Comparison of ENCODE assay signal across 27 mouse cellular contexts in the genomic region with DNA sequence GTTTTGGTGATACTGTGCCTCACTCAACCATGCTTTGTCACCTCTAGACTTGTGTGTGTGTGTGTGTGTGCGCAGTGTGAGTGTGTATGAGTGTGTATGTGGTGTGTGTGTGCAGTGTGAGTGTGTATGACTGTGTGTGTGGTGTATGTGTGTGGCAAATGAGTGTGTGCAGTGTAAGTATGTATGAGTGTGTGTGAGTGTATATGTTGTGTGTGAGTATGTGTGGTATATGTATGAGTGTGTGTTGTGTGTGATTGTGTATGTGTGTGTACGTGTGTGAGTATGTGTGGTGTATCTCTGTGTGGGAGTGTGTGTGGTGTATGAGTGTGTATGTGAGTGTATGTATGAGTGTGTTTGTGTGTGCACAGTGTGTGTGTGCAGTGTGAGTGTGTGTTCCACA.
"Had no signal": no experiment of that assay in that cellular context is flagged by ENCODE, and none has a peak within 500 bp of the region (broad histone marks: within the 10 kb centered on the region; RNA-seq: fewer than 3 reads in every experiment).

No protein-coding gene starts in this region.

- H3K4me2 ChIP-seq: heart, embryonic 12.5 days; hindbrain, embryonic 12.5 days; hindbrain, embryonic 14.5 days; intestine, embryonic 15.5 days; limb, embryonic 12.5 days; liver, embryonic 11.5 days; liver, embryonic 13.5 days had no signal

- H3K9ac ChIP-seq: heart, embryonic 12.5 days; hindbrain, embryonic 12.5 days; hindbrain, embryonic 14.5 days; intestine, embryonic 15.5 days; limb, embryonic 12.5 days; liver, embryonic 13.5 days had no signal

- ATAC-seq: hindbrain, embryonic 16.5 days; inflammation-experienced regulatory T-cells, adult 6 months; intestine, embryonic 15.5 days; intestine, postnatal 0 days had no signal

- H3K4me1 ChIP-seq: heart, embryonic 10.5 days; heart, embryonic 12.5 days; hindbrain, embryonic 10.5 days; hindbrain, embryonic 12.5 days; intestine, embryonic 15.5 days; limb, embryonic 12.5 days; liver, embryonic 13.5 days had no signal

- H3K27me3 ChIP-seq: heart, embryonic 12.5 days; hindbrain, embryonic 12.5 days; intestine, embryonic 15.5 days; limb, embryonic 12.5 days; liver, embryonic 13.5 days had no signal

- H3K27ac ChIP-seq: gastrocnemius, adult 2 months; heart, embryonic 10.5 days; hindbrain, embryonic 10.5 days; hindbrain, embryonic 12.5 days; hindbrain, embryonic 14.5 days; intestine, embryonic 15.5 days; layer of hippocampus, adult 2 months; left cerebral cortex, adult 2 months; limb, embryonic 10.5 days; limb, embryonic 12.5 days; liver, embryonic 13.5 days had no signal

- H3K36me3 ChIP-seq: heart, embryonic 10.5 days; heart, embryonic 12.5 days; hindbrain, embryonic 10.5 days; hindbrain, embryonic 12.5 days; intestine, embryonic 15.5 days; limb, embryonic 10.5 days; limb, embryonic 12.5 days; liver, embryonic 13.5 days had no signal

- H3K4me3 ChIP-seq: gastrocnemius, adult 2 months; heart, embryonic 10.5 days; heart, embryonic 12.5 days; hindbrain, embryonic 10.5 days; hindbrain, embryonic 12.5 days; intestine, embryonic 15.5 days; layer of hippocampus, adult 2 months; left cerebral cortex, adult 2 months; limb, embryonic 10.5 days; limb, embryonic 12.5 days; liver, embryonic 13.5 days had no signal

- DNase-seq: gastrocnemius, adult 2 months; gastrocnemius, postnatal 10 days; gastrocnemius, postnatal 25 days; heart, adult 18-20 months; heart, postnatal 10 days; heart, postnatal 4 days; kidney, adult 18-20 months; kidney, adult 8-10 months; kidney, postnatal 10 days; kidney, postnatal 25 days; kidney, postnatal 4 days; liver; liver, embryonic 13.5 days had no signal

- H3K9me3 ChIP-seq: heart, embryonic 10.5 days; heart, embryonic 12.5 days; hindbrain, embryonic 10.5 days; hindbrain, embryonic 12.5 days; intestine, embryonic 15.5 days; limb, embryonic 10.5 days; limb, embryonic 12.5 days; liver, embryonic 13.5 days had no signal
